Mouse (Mus musculus) limb, embryonic 12.5 days (tissue): Measurements from ENCODE around the gene Ehbp1l1. TPM values are rescaled to one million over a fixed set of nuclear protein-coding genes. Genes with fewer than 3 reads are reported as not detected.
A peak's percentile ranks its signal among the peaks of the same experiment; 100 is the strongest.

Source experiments
- ATAC-seq: fragments of 200-750 bp; cut with Nextera tagmentation; 2 replicates; pipeline ENCODE4 v1.8.0; 2017; ENCODE audit warnings: low read depth, moderate TSS enrichment; ENCODE audit not compliant: insufficient number of reproducible peaks, insufficient read depth, low FRiP score, low TSS enrichment
- H3K27ac ChIP-seq: fragments of 300-500 bp; sonication (generic); 2 replicates; pipeline ENCODE4 v1.5.1; 2016; ENCODE audit warnings: mild to moderate bottlenecking, moderate library complexity
- H3K27me3 ChIP-seq: fragments of 300-500 bp; sonication (generic); 2 replicates; pipeline ENCODE4 v1.6.1; 2016; ENCODE audit warnings: mild to moderate bottlenecking, moderate library complexity
- H3K36me3 ChIP-seq: fragments of 300-500 bp; sonication (generic); 2 replicates; pipeline ENCODE4 v1.6.1; 2016; ENCODE audit warnings: mild to moderate bottlenecking, moderate library complexity
- H3K4me1 ChIP-seq: fragments of 300-500 bp; sonication (generic); replicated peaks from 2 replicates; pipeline ENCODE4 v1.6.1; 2016
- H3K4me2 ChIP-seq: fragments of 300-500 bp; sonication (generic); 2 replicates; pipeline ENCODE4 v1.6.1; 2016; ENCODE audit warnings: mild to moderate bottlenecking, moderate library complexity
- H3K4me3 ChIP-seq: fragments of 300-500 bp; sonication (generic); replicated peaks from 2 replicates; pipeline ENCODE4 v1.5.1; 2016; ENCODE audit warnings: mild to moderate bottlenecking
- H3K9ac ChIP-seq: fragments of 300-500 bp; sonication (generic); replicated peaks from 2 replicates; pipeline ENCODE4 v1.6.1; 2016; ENCODE audit warnings: mild to moderate bottlenecking, moderate library complexity
- H3K9me3 ChIP-seq: fragments of 300-500 bp; sonication (generic); 2 replicates; pipeline ENCODE4 v1.6.1; 2016; ENCODE audit warnings: mild to moderate bottlenecking, moderate library complexity
- WGBS: fragments of 180-500 bp; shearing (Covaris S2); methylation state at CpG from one replicate; pipeline ENCODE4 v1.1.7; 2016; 5-methylcytosine and 5-hydroxymethylcytosine counted together
- polyA plus RNA-seq: library from polyadenylated mRNA; unstranded; fragments of >200 nt; fragmentation: Nextera tagmentation; extraction: Ambion mirVana; gene quantifications from 2 replicates; pipeline ENCODE4 v1.2.1, GENCODE M21; 2016

Gene Ehbp1l1
- polyA plus RNA-seq, 1 experiment from 2014 or later: 16.5 TPM

- peaks cover 34% of the 10 kb centered on the region for H3K4me1 ChIP-seq
- no peak overlapping the region for H3K9ac ChIP-seq
- H3K4me2 ChIP-seq: no peak overlapping the region
- ATAC-seq: no peak
- no peak overlapping the region for H3K27ac ChIP-seq
- H3K36me3 ChIP-seq: peaks cover 10% of the 10 kb centered on the region; the same call in 1 of the 2 replicates
- H3K9me3 ChIP-seq: no peaks in the 10 kb centered on the region
- 84% methylated on average over 6 of the region's 6 CpGs for WGBS
- no peak overlapping the region for H3K4me3 ChIP-seq
- H3K27me3 ChIP-seq: peaks cover 94% of the 10 kb centered on the region
Observed at GRCm38 (mm10) chr19:5749476-5749875, 23.4 kb upstream of the Ehbp1l1 start.

DNA sequence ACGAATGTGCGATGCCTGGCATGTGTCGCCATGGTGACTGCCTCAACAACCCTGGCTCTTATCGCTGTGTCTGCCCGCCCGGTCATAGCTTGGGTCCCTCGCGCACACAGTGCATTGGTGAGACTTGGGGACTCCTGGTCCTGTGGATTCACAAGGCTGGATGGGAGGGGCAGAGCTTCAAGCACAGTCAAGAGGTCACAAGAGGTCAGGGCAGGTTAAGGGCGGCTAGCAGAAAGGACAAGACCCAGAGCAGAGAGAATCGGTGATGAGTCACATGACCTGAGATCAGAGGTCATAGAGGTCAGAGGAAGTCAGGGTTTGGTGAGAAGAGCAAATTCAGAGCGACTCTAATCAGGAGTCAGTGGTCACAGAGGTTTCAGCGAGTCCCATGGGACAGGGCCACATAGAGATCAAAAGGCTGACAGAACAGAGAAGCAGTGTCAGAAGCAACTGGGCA lies 20.8 kb upstream of the Ehbp1l1 start:
- Histone ChIP-seq H3K4me2 (no peak overlapping the region), H3K27ac (no peak overlapping the region), H3K4me1 (peaks cover 49% of the 10 kb centered on the region), H3K27me3 (peaks cover 84% of the 10 kb centered on the region), H3K9me3 (no peaks in the 10 kb centered on the region), H3K36me3 (no peaks in the 10 kb centered on the region), H3K4me3 (no peak overlapping the region), H3K9ac (no peak overlapping the region)
- ATAC-seq: no peak
- 42% methylated on average over 12 of the region's 12 CpGs for WGBS

DNA sequence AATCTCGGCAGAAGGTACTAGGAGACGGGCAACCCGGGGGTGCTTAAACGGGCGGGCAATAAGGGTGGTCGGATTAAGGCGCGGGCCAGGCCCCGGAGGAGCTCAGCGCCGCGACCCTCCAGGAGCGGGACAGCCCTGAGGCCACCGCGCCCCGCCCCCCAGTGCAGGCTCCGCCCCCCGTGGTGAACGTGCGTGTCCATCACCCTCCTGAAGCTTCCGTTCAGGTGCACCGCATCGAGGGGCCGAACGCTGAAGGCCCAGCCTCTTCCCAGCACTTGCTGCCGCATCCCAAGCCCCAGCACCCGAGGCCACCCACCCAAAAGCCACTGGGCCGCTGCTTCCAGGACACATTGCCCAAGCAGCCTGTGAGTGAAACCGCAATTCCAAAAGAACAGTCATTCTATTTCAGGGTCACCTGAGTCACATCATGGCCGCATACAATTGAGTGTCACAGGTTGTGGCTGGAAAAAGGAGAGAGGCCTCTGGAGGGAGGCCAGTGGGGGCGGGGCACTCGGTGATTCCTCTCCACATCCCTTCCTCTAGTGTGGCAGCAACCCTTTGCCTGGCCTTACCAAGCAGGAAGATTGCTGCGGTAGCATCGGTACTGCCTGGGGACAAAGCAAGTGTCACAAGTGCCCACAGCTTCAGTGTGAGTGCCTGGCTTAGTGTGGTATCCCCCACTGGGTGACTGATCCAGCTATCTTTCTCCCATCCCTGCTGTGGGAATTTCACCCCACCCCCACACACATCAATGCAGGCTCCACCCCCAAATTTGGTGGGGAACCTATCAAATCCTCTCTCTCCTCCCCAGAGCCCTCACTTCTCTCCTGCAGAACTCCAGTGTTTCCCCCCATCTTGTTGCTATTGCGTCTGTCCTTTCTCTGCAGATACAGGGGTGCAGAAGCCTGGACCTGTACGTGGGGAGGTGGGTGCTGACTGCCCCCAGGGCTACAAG lies 19.9 kb upstream of the Ehbp1l1 start:
- no peak for ATAC-seq
- peaks cover 45% of the 10 kb centered on the region for H3K4me1 ChIP-seq
- H3K27me3 ChIP-seq: peaks cover 75% of the 10 kb centered on the region
- peak overlapping the region; percentile 50; the same call in 1 of the 2 replicates for H3K9ac ChIP-seq
- no peaks in the 10 kb centered on the region for H3K9me3 ChIP-seq
- H3K4me2 ChIP-seq: peak overlapping the region; percentile 64
- whole genome bisulfite sequencing: 6% methylated on average over 36 of the region's 36 CpGs
- H3K4me3 ChIP-seq: peak overlapping the region; percentile 32
- no peaks in the 10 kb centered on the region for H3K36me3 ChIP-seq
- H3K27ac ChIP-seq: peak overlapping the region; percentile 35; the same call in 1 of the 2 replicates

GRCm38 (mm10) chr19:5743576-5743975 lies 17.5 kb upstream of the Ehbp1l1 start:
- ATAC-seq: no peak
- peak overlapping the region; percentile 96 for H3K4me2 ChIP-seq
- H3K9me3 ChIP-seq: no peaks in the 10 kb centered on the region
- H3K4me3 ChIP-seq: peak overlapping the region; percentile 73; the same call in 1 of the 2 replicates
- no peak overlapping the region for H3K9ac ChIP-seq
- H3K36me3 ChIP-seq: no peaks in the 10 kb centered on the region
- peaks cover 50% of the 10 kb centered on the region for H3K4me1 ChIP-seq
- H3K27ac ChIP-seq: no peak overlapping the region
- peaks cover 68% of the 10 kb centered on the region for H3K27me3 ChIP-seq
- 69% methylated on average over 5 of the region's 5 CpGs for WGBS

DNA sequence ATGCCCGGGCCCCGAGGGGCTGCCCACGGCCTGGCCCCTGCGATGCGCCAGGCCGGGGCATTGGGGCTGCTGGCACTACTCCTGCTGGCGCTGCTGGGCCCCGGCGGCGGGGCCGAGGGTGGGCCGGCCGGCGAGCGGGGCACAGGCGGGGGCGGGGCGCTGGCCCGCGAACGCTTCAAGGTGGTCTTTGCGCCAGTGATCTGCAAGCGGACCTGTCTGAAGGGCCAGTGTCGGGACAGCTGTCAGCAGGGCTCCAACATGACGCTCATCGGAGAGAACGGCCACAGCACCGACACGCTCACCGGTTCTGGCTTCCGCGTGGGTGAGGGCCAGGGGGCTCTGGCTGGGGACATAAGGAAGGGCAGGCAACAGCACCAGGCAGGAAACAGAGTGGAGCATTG lies 16.1 kb upstream of the Ehbp1l1 start:
- peak overlapping the region; percentile 73 for H3K4me3 ChIP-seq
- under 1% methylated on average over 32 of the region's 32 CpGs for WGBS
- peak; percentile 28; the same call in 1 of the 2 replicates for ATAC-seq
- H3K4me1 ChIP-seq: peaks cover 50% of the 10 kb centered on the region
- H3K4me2 ChIP-seq: peak overlapping the region; percentile 96
- peak overlapping the region; percentile 95 for H3K27ac ChIP-seq
- no peaks in the 10 kb centered on the region for H3K36me3 ChIP-seq
- peaks cover 64% of the 10 kb centered on the region for H3K27me3 ChIP-seq
- H3K9ac ChIP-seq: peak overlapping the region; percentile 92
- H3K9me3 ChIP-seq: no peaks in the 10 kb centered on the region

- no peaks in the 10 kb centered on the region for H3K9me3 ChIP-seq
- H3K4me3 ChIP-seq: peak overlapping the region; percentile 73
- peak; percentile 44; the same call in 1 of the 2 replicates for ATAC-seq
- peak overlapping the region; percentile 95 for H3K27ac ChIP-seq
- H3K27me3 ChIP-seq: peaks cover 60% of the 10 kb centered on the region
- no peaks in the 10 kb centered on the region for H3K36me3 ChIP-seq
- H3K9ac ChIP-seq: peak overlapping the region; percentile 92
- WGBS: 1% methylated on average over 51 of the region's 55 CpGs
- H3K4me1 ChIP-seq: peaks cover 48% of the 10 kb centered on the region
- H3K4me2 ChIP-seq: peak overlapping the region; percentile 96
Observed at GRCm38 (mm10) chr19:5741641-5742240, 15.6 kb upstream of the Ehbp1l1 start.

GRCm38 (mm10) chr19:5740320-5741317 lies 14.5 kb upstream of the Ehbp1l1 start, which contains the start of gene Ltbp3:
Gene Ltbp3, plus strand, starts transcription at chr19:5740904.
- Histone ChIP-seq H3K27me3 (peaks cover 55% of the 10 kb centered on the region), H3K36me3 (no peaks in the 10 kb centered on the region), H3K4me1 (peaks cover 37% of the 10 kb centered on the region), H3K4me2 (peak within 1 kb of the TSS; percentile 96), H3K27ac (peak within 1 kb of the TSS; percentile 95), H3K9me3 (no peaks in the 10 kb centered on the region), H3K4me3 (peak within 1 kb of the TSS; percentile 73), H3K9ac (peak within 1 kb of the TSS; percentile 92)
- 17% methylated on average over 14 of the region's 14 CpGs for WGBS
- no peak for ATAC-seq

DNA sequence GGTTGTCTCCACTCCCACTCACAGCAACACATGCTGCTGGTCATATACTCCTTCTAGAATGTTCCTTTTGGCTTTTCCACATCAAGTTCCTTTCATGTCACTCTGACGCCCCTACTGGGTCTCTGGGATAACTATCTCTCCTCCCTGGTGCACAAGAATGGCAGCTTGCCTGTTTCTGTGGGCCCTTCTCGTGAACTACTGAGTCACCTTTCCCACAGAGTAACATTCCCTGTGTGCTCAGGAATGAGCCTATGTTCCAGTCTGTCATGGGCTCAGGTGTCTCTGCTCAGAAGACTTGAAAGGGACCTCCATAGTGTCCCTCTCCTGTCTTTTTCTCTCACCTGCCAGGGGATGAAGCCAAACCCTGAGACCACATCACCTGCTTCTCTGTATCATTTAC lies 13.3 kb upstream of the Ehbp1l1 start:
- no peak for ATAC-seq
- peaks cover 30% of the 10 kb centered on the region for H3K4me1 ChIP-seq
- WGBS: 44% methylated on average over 2 of the region's 2 CpGs
- peaks cover 44% of the 10 kb centered on the region for H3K27me3 ChIP-seq
- H3K9me3 ChIP-seq: no peaks in the 10 kb centered on the region
- H3K4me3 ChIP-seq: no peak overlapping the region
- H3K27ac ChIP-seq: no peak overlapping the region
- H3K36me3 ChIP-seq: no peaks in the 10 kb centered on the region
- H3K9ac ChIP-seq: no peak overlapping the region
- 0 out of 2 replicates have a peak overlapping the region, but pooled peaks have one; percentile 96 for H3K4me2 ChIP-seq

GRCm38 (mm10) chr19:5734325-5734724 lies 8.2 kb upstream of the Ehbp1l1 start:
- Histone ChIP-seq H3K9ac (no peak overlapping the region), H3K9me3 (no peaks in the 10 kb centered on the region), H3K27me3 (peaks cover 21% of the 10 kb centered on the region), H3K36me3 (peaks cover 7% of the 10 kb centered on the region), H3K4me1 (peaks cover 16% of the 10 kb centered on the region), H3K4me3 (no peak overlapping the region), H3K4me2 (no peak overlapping the region), H3K27ac (no peak overlapping the region)
- 78% methylated on average over 9 of the region's 9 CpGs for WGBS
- ATAC-seq: no peak

DNA sequence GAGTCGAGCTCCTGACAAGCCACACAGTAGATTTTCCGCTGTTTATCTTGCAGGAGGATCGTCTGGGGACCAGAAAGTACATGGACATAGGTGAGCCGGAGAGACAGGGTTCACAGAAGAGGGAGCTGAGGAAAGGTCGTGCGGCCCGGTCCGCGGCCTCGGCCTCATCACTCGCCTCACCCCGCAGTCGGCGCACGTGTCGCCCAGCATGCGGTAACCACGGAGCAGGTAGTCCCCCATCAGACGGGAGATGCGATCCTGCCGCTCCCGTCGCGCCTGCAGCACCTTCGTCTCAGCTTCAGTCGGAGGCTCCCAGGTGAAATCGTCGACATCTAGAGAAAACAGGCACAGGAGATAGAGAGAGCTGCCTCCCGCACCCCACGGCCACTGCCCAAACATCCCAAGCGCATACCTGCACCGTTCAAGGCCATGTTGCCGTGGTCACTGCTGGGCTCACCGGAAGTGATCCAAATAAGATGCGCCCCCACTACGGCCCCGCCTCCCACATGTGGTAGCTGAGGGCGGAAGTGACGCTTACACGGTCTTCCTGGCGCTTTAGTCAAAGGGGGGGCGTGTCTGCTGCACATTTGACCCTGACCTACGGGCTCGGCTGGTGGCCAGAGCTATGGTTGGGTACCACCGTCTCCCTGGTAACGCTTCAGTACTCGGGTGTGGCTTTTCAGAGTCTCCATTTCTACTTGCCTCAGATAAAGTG lies 5.3 kb upstream of the Ehbp1l1 start:
- ATAC-seq: peak; percentile 77
- WGBS: under 1% methylated on average over 47 of the region's 47 CpGs

More for the DNA sequence above, 5.3 kb upstream of the Ehbp1l1 start:
- H3K4me1 ChIP-seq: peaks cover 39% of the 10 kb centered on the region
- H3K9ac ChIP-seq: peak overlapping the region; percentile 76
- H3K27ac ChIP-seq: peak overlapping the region; percentile 56
- peak overlapping the region; percentile 81 for H3K4me3 ChIP-seq
- peak overlapping the region; percentile 98 for H3K4me2 ChIP-seq
- peaks cover 3% of the 10 kb centered on the region; the same call in 1 of the 2 replicates for H3K27me3 ChIP-seq
- peaks cover 14% of the 10 kb centered on the region for H3K36me3 ChIP-seq
- no peaks in the 10 kb centered on the region for H3K9me3 ChIP-seq
